Mouse (Mus musculus): ENCODE measurements around the gene Ccdc121.

GRCm38 (mm10) chr1:181523831-181524230 is 12.6 kb upstream of the Ccdc121 start:
- TF ChIP-seq POLR2A (IDR thresholded peaks at IDR 0.05; ENCODE audit: borderline replicate concordance, insufficient read depth, low read length), result no peak
- no peak for TF ChIP-seq CTCF (IDR thresholded peaks at IDR 0.05; ENCODE audit: borderline replicate concordance, insufficient read depth, low read depth, low read length)

Data from cerebellum, adult 2 months (tissue).